Comparison of ENCODE assay signal across 16 mouse cellular contexts in the genomic region with DNA sequence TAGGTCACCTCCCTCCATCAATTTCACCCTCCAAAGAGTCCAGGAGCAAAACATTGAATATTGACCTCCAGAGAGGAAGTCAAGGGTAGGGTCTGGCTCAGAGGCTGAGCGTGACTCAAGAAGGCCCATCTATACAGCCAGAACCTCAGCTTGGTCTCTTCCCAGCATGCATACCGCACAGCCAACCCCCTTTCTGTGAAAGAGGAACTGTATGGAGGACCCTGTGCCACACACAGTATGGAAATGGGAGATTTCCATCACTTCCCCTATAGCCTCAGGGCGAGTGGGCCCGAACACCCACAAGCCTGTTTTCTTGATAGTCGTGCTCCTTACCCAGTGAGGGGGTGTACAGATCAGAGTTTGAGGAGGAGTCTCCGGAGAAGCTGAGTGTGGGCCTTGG. TPM values are rescaled to one million over a fixed set of nuclear protein-coding genes. Genes with fewer than 3 reads are reported as not detected.
"Had no signal": no experiment of that assay in that cellular context is flagged by ENCODE, and none has a peak within 500 bp of the region (broad histone marks: within the 10 kb centered on the region; RNA-seq: fewer than 3 reads in every experiment).

No protein-coding gene starts in this region.

- H3K27me3 ChIP-seq: kidney, embryonic 15.5 days; liver, embryonic 13.5 days had no signal

- H3K9ac ChIP-seq: kidney, embryonic 15.5 days; liver, embryonic 13.5 days had no signal

- H3K9me3 ChIP-seq: kidney, embryonic 15.5 days had no signal

- DNase-seq: kidney, adult 8-10 months; kidney, postnatal 10 days; kidney, postnatal 36 days; layer of hippocampus, postnatal 36 days; liver, embryonic 13.5 days; lung, adult 2 months; midbrain, embryonic 14.5 days; right cerebral cortex, postnatal 14 days; right cerebral cortex, postnatal 4 days; thymus, adult 2 months; thymus, postnatal 14 days; thymus, postnatal 4 days had no signal

- H3K27ac ChIP-seq: kidney, embryonic 15.5 days; left cerebral cortex, adult 2 months; liver, embryonic 13.5 days; macrophage; stomach, postnatal 0 days had no signal

- H3K4me3 ChIP-seq: kidney, embryonic 15.5 days; left cerebral cortex, adult 2 months; liver, embryonic 13.5 days had no signal

RNA-seq across cellular contexts. Expression of a gene that starts 41.4 kb away (rescaled TPM):
- polyA plus RNA-seq: midbrain, embryonic 14.5 days had no signal
